12 mouse cellular contexts compared by ENCODE assay signal in the genomic region with DNA sequence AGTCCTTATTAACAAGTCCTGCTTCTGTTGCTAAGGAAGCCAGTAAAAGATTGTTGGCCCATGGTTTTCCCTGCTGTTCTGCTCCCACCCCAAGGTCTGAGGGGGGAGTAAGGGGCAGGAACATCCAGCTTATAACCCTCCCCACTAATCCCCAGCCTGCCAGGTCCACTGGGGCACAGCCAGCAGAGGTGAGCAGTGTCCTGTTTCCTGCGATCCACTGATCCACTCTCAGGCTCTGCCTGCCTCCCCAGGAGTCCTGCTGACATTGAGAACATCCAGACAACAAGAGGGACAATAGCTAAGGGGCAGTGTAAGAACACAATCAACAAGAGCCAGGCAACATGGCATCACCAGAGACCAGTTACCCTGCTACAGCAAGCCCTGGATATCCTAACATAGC. TPM values are rescaled to one million over a fixed set of nuclear protein-coding genes. Genes with fewer than 3 reads are reported as not detected.
DNase-seq lines count a peak whose midpoint lies in the region; ATAC-seq and TF ChIP-seq lines count a peak whose summit lies in the region.
"Had no signal": no experiment of that assay in that cellular context is flagged by ENCODE, and none has a peak within 500 bp of the region (broad histone marks: within the 10 kb centered on the region; RNA-seq: fewer than 3 reads in every experiment).

No protein-coding gene starts in this region.

- H3K4me2 ChIP-seq in kidney, embryonic 14.5 days (replicated peaks; ENCODE audit: low read depth, low read length): no peak overlapping the region
- peak overlapping the region; percentile 7 for H3K4me2 ChIP-seq in limb, embryonic 13.5 days (replicated peaks)

- no peak overlapping the region for H3K9ac ChIP-seq in kidney, embryonic 14.5 days (ENCODE audit: low read depth, low read length)
- H3K9ac ChIP-seq in limb, embryonic 13.5 days: no peak overlapping the region
- H3K9ac ChIP-seq: embryonic facial prominence, embryonic 12.5 days; liver, embryonic 13.5 days had no signal

- no peak overlapping the region for H3K4me3 ChIP-seq in kidney, adult 2 months (ENCODE audit: insufficient read depth, low read depth, low read length)
- H3K4me3 ChIP-seq in kidney, embryonic 14.5 days (ENCODE audit: low read length): no peak overlapping the region
- no peak overlapping the region for H3K4me3 ChIP-seq in bone marrow macrophage, adult 2 months (ENCODE audit: insufficient read depth, low read length)
- no peak overlapping the region for H3K4me3 ChIP-seq in limb, embryonic 13.5 days
- H3K4me3 ChIP-seq: embryonic facial prominence, embryonic 12.5 days; liver, embryonic 13.5 days had no signal

- TF ChIP-seq CTCF in kidney, adult 2 months (conservative IDR thresholded peaks at IDR 0.05; ENCODE audit: insufficient read depth, insufficient read length, low read depth, low read length): no peak
- no peak for TF ChIP-seq CTCF in bone marrow macrophage, adult 2 months (IDR thresholded peaks at IDR 0.05; ENCODE audit: low read depth, low read length)

- 0 out of 2 replicates have a peak overlapping the region, but pooled peaks have one; percentile 2 for H3K27ac ChIP-seq in kidney, adult 2 months (ENCODE audit: insufficient read depth, low read depth, low read length)
- H3K27ac ChIP-seq in kidney, embryonic 14.5 days (ENCODE audit: low read depth, low read length): no peak overlapping the region; the same call in 1 of the 2 replicates
- 0 out of 2 replicates have a peak overlapping the region, but pooled peaks have one; percentile 30 for H3K27ac ChIP-seq in bone marrow macrophage, adult 2 months (ENCODE audit: insufficient read depth, low read depth, low read length)
- H3K27ac ChIP-seq in limb, embryonic 13.5 days: no peak overlapping the region; the same call in 1 of the 2 replicates
- H3K27ac ChIP-seq: embryonic facial prominence, embryonic 12.5 days; liver, embryonic 13.5 days had no signal

- no peaks in the 10 kb centered on the region for H3K36me3 ChIP-seq in kidney, adult 2 months (ENCODE audit: control insufficient read depth, insufficient read depth, low read length)
- H3K36me3 ChIP-seq in kidney, embryonic 14.5 days (ENCODE audit: control insufficient read depth, insufficient read depth, low read length): no peaks in the 10 kb centered on the region
- H3K36me3 ChIP-seq in limb, embryonic 13.5 days: peaks cover 8% of the 10 kb centered on the region; the same call in 1 of the 2 replicates
- H3K36me3 ChIP-seq: liver, embryonic 13.5 days had no signal

- WGBS in kidney, adult 2 months: 28% methylated on average over 1 of the region's 1 CpGs
- 39% methylated on average over 1 of the region's 1 CpGs for WGBS in kidney, embryonic 14.5 days
- 29% methylated on average over 1 of the region's 1 CpGs for WGBS in limb, embryonic 13.5 days

- H3K27me3 ChIP-seq in kidney, adult 2 months (replicated peaks; ENCODE audit: control insufficient read depth, insufficient read depth, low read length): no peaks in the 10 kb centered on the region
- H3K27me3 ChIP-seq in kidney, embryonic 14.5 days (ENCODE audit: control insufficient read depth, insufficient read depth, low read length): no peaks in the 10 kb centered on the region
- no peaks in the 10 kb centered on the region for H3K27me3 ChIP-seq in limb, embryonic 13.5 days
- H3K27me3 ChIP-seq: embryonic facial prominence, embryonic 12.5 days; liver, embryonic 13.5 days had no signal

- no peak for TF ChIP-seq POLR2A in kidney, adult 2 months (IDR thresholded peaks at IDR 0.05; ENCODE audit: low read depth, low read length)
- TF ChIP-seq POLR2A in bone marrow macrophage, adult 2 months (IDR thresholded peaks at IDR 0.05; ENCODE audit: borderline replicate concordance, low read depth, low read length): no peak

- no peak for ATAC-seq in kidney, embryonic 14.5 days (ENCODE audit: low FRiP score, low TSS enrichment)
- no peak for ATAC-seq in limb, embryonic 13.5 days (ENCODE audit: low FRiP score, low read depth)
- ATAC-seq in inflammation-experienced regulatory T-cells, adult 6 months: no peak

- peak; percentile 18 for DNase-seq in adrenal gland, postnatal 25 days
- DNase-seq in adrenal gland, adult 8-10 months: no peak
- no peak for DNase-seq in kidney, adult 2 months
- DNase-seq in ovary, postnatal 36 days (ENCODE audit: low spot score): no peak
- DNase-seq: gastrocnemius, postnatal 36 days; liver, embryonic 13.5 days; thymus, postnatal 14 days had no signal

- H3K9me3 ChIP-seq in kidney, embryonic 14.5 days (ENCODE audit: control insufficient read depth, low read length): no peaks in the 10 kb centered on the region
- no peaks in the 10 kb centered on the region for H3K9me3 ChIP-seq in limb, embryonic 13.5 days
- H3K9me3 ChIP-seq: embryonic facial prominence, embryonic 12.5 days; liver, embryonic 13.5 days had no signal

- H3K4me1 ChIP-seq in kidney, adult 2 months (ENCODE audit: control insufficient read depth, insufficient read depth, low read length): peaks cover 33% of the 10 kb centered on the region
- peaks cover 29% of the 10 kb centered on the region for H3K4me1 ChIP-seq in kidney, embryonic 14.5 days (ENCODE audit: control insufficient read depth, insufficient read depth, low read length)
- H3K4me1 ChIP-seq in bone marrow macrophage, adult 2 months (ENCODE audit: control insufficient read depth, insufficient read depth, low read length): peaks cover 52% of the 10 kb centered on the region
- peaks cover 39% of the 10 kb centered on the region for H3K4me1 ChIP-seq in limb, embryonic 13.5 days

RNA-seq across cellular contexts. Expression of a gene that starts 3.4 kb away (rescaled TPM):
- total RNA-seq in adrenal gland, postnatal 25 days (2021): 129 and 166 TPM in 2 replicates
- total RNA-seq in adrenal gland, adult 8-10 months (2022): 100 to 1,000 TPM; 135 to 173 (median 141) TPM
- 122 and 136 TPM in 2 replicates for polyA plus RNA-seq in kidney, adult 2 months (2012; rRNA removed)
- polyA plus RNA-seq in kidney, embryonic 14.5 days (2014; fragmentation: Nextera tagmentation; extraction: Ambion mirVana): 20.4 and 22.1 TPM in 2 replicates
- polyA plus RNA-seq in bone marrow macrophage, adult 2 months (2012; ENCODE audit: insufficient read depth, insufficient read length, missing spikeins): 147 and 173 TPM in 2 replicates
- 12.0 and 13.8 TPM in 2 replicates for polyA plus RNA-seq in limb, embryonic 13.5 days (2015; fragmentation: Nextera tagmentation; extraction: Ambion mirVana)
- 1 to 10 TPM; 2.1 to 6.0 (median 5.9) TPM for polyA plus RNA-seq in inflammation-experienced regulatory T-cells, adult 6 months (2017; shearing (Covaris generic))

Comparison
In these comparisons a context has a peak if more than half of its experiments do, and no peak if none do; other contexts are left out.
1. H3K27ac ChIP-seq: peak in kidney, adult 2 months (single experiment) and bone marrow macrophage, adult 2 months (single experiment); none in kidney, embryonic 14.5 days (single experiment) and limb, embryonic 13.5 days (single experiment).